Mouse (Mus musculus): ENCODE measurements at regions not wholly inside any gene's neighbourhood (a gene's known extent, or its start where the extent isn't known, plus 50 kb on each side); places are given as distances from the start of the nearest gene placed in this dataset.
"Not testable (repeated sequence)": the region's sequence is repeated elsewhere in the genome, so short reads cannot be mapped to it uniquely, and the experiment has no call there.

DNA sequence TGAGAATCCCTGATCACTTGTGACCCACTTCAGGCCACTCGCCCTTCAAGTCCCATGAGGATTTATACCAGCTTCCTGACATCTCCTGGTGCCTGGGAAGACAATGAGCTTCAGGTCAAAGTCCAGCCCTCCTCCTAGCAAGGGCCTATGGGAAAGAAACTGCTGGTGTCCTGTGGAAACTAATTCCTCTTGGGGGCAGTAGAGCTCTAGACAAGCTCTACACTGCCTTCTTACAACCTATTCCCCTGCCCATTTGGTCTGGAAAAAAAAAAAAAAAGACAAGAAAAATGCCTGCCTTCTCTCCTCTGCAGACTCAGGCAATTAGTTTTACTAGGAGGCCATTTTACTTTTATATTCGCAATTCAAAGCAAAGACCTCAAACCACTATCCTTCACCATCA lies 132.6 kb upstream of the Olfr1324 start:
- H3K4me3 ChIP-seq (ENCODE audit: low read depth, low read length) = no peak overlapping the region
- no peaks in the 10 kb centered on the region for H3K4me1 ChIP-seq (ENCODE audit: control insufficient read depth, insufficient read depth, low read length)
- H3K27ac ChIP-seq (ENCODE audit: insufficient read depth, low read length) = no peak overlapping the region
- TF ChIP-seq POLR2A (IDR thresholded peaks at IDR 0.05; ENCODE audit: insufficient read depth, low read length) (no peak), CTCF (IDR thresholded peaks at IDR 0.05; ENCODE audit: low read depth, low read length) (no peak), EP300 (IDR thresholded peaks at IDR 0.05; ENCODE audit: insufficient read depth, low read depth, low read length) (no peak)
- no peak overlapping the region for H3K9ac ChIP-seq (ENCODE audit: low read depth, poor library complexity, severe bottlenecking)
- no peaks in the 10 kb centered on the region for H3K27me3 ChIP-seq (ENCODE audit: control insufficient read depth, insufficient read depth, low read length, poor library complexity, severe bottlenecking)
- H3K9me3 ChIP-seq (replicated peaks; ENCODE audit: control insufficient read depth, insufficient read depth, low read length, poor library complexity, severe bottlenecking) = no peaks in the 10 kb centered on the region
- peaks cover 12% of the 10 kb centered on the region for H3K36me3 ChIP-seq (ENCODE audit: control insufficient read depth, insufficient read depth, low read length, poor library complexity, severe bottlenecking)

GRCm38 (mm10) chrX:50550297-50550696 lies 122.0 kb upstream of the Olfr1324 start:
- Histone ChIP-seq H3K9ac (ENCODE audit: low read depth, poor library complexity, severe bottlenecking) (peak overlapping the region; percentile 50; the same call in 1 of the 2 replicates), H3K27ac (ENCODE audit: insufficient read depth, low read length) (no peak overlapping the region; the same call in 1 of the 2 replicates), H3K36me3 (ENCODE audit: control insufficient read depth, insufficient read depth, low read length, poor library complexity, severe bottlenecking) (no peaks in the 10 kb centered on the region), H3K4me3 (ENCODE audit: low read depth, low read length) (peak overlapping the region; percentile 87), H3K27me3 (ENCODE audit: control insufficient read depth, insufficient read depth, low read length, poor library complexity, severe bottlenecking) (no peaks in the 10 kb centered on the region), H3K4me1 (ENCODE audit: control insufficient read depth, insufficient read depth, low read length) (no peaks in the 10 kb centered on the region), H3K9me3 (replicated peaks; ENCODE audit: control insufficient read depth, insufficient read depth, low read length, poor library complexity, severe bottlenecking) (no peaks in the 10 kb centered on the region)
- TF ChIP-seq EP300 (IDR thresholded peaks at IDR 0.05; ENCODE audit: insufficient read depth, low read depth, low read length) (no peak), POLR2A (IDR thresholded peaks at IDR 0.05; ENCODE audit: insufficient read depth, low read length) (no peak), CTCF (IDR thresholded peaks at IDR 0.05; ENCODE audit: low read depth, low read length) (no peak)

DNA sequence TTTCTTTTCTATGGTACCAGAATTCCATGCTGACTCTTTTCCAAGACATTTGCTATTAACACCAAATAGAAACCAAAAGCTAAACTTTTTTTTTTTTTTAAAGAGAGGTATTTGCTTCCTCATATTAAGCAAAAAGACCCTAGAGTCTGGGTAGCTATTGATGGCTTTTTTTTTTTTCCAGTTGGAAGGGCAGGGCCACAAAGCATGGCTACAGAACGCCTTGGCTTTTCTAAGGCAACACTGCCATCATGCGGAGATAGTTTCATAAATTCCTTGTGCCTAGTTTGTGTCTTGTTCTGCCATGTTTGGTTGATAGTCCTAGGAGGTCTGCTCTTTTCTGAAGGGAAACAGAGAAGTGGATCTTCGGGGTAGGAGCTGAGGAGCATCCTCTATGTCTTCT lies 121.4 kb upstream of the Olfr1324 start:
- peak overlapping the region; percentile 50; the same call in 1 of the 2 replicates for H3K9ac ChIP-seq (ENCODE audit: low read depth, poor library complexity, severe bottlenecking)
- TF ChIP-seq POLR2A (IDR thresholded peaks at IDR 0.05; ENCODE audit: insufficient read depth, low read length) (no peak), CTCF (IDR thresholded peaks at IDR 0.05; ENCODE audit: low read depth, low read length) (no peak), EP300 (IDR thresholded peaks at IDR 0.05; ENCODE audit: insufficient read depth, low read depth, low read length) (no peak)
- no peaks in the 10 kb centered on the region for H3K36me3 ChIP-seq (ENCODE audit: control insufficient read depth, insufficient read depth, low read length, poor library complexity, severe bottlenecking)
- no peak overlapping the region; the same call in 1 of the 2 replicates for H3K4me3 ChIP-seq (ENCODE audit: low read depth, low read length)
- no peaks in the 10 kb centered on the region for H3K27me3 ChIP-seq (ENCODE audit: control insufficient read depth, insufficient read depth, low read length, poor library complexity, severe bottlenecking)
- no peak overlapping the region; the same call in 1 of the 2 replicates for H3K27ac ChIP-seq (ENCODE audit: insufficient read depth, low read length)
- no peaks in the 10 kb centered on the region for H3K9me3 ChIP-seq (replicated peaks; ENCODE audit: control insufficient read depth, insufficient read depth, low read length, poor library complexity, severe bottlenecking)
- no peaks in the 10 kb centered on the region for H3K4me1 ChIP-seq (ENCODE audit: control insufficient read depth, insufficient read depth, low read length)

- H3K27ac ChIP-seq (ENCODE audit: insufficient read depth, low read length); H3K9ac ChIP-seq (ENCODE audit: low read depth, poor library complexity, severe bottlenecking); H3K4me1 ChIP-seq (ENCODE audit: control insufficient read depth, insufficient read depth, low read length); H3K4me3 ChIP-seq (ENCODE audit: low read depth, low read length); H3K36me3 ChIP-seq (ENCODE audit: control insufficient read depth, insufficient read depth, low read length, poor library complexity, severe bottlenecking); H3K9me3 ChIP-seq (replicated peaks; ENCODE audit: control insufficient read depth, insufficient read depth, low read length, poor library complexity, severe bottlenecking); H3K27me3 ChIP-seq (ENCODE audit: control insufficient read depth, insufficient read depth, low read length, poor library complexity, severe bottlenecking): not testable (repeated sequence)
Observed at GRCm38 (mm10) chrX:50537785-50538159, 109.5 kb upstream of the Olfr1324 start.

- no peaks in the 10 kb centered on the region for H3K4me1 ChIP-seq (ENCODE audit: control insufficient read depth, insufficient read depth, low read length)
- peak overlapping the region; percentile 64; the same call in 1 of the 2 replicates for H3K9ac ChIP-seq (ENCODE audit: low read depth, poor library complexity, severe bottlenecking)
- H3K4me3 ChIP-seq (ENCODE audit: low read depth, low read length) = peak overlapping the region; percentile 79
- no peaks in the 10 kb centered on the region for H3K27me3 ChIP-seq (ENCODE audit: control insufficient read depth, insufficient read depth, low read length, poor library complexity, severe bottlenecking)
- H3K9me3 ChIP-seq (replicated peaks; ENCODE audit: control insufficient read depth, insufficient read depth, low read length, poor library complexity, severe bottlenecking) = no peaks in the 10 kb centered on the region
- H3K36me3 ChIP-seq (ENCODE audit: control insufficient read depth, insufficient read depth, low read length, poor library complexity, severe bottlenecking) = no peaks in the 10 kb centered on the region
- H3K27ac ChIP-seq (ENCODE audit: insufficient read depth, low read length) = no peak overlapping the region
- no peak for TF ChIP-seq CTCF (IDR thresholded peaks at IDR 0.05; ENCODE audit: low read depth, low read length)
- no peak for TF ChIP-seq EP300 (IDR thresholded peaks at IDR 0.05; ENCODE audit: insufficient read depth, low read depth, low read length)
- TF ChIP-seq POLR2A (IDR thresholded peaks at IDR 0.05; ENCODE audit: insufficient read depth, low read length) = no peak
Observed at GRCm38 (mm10) chrX:50537122-50537784, 109.0 kb upstream of the Olfr1324 start.

DNA sequence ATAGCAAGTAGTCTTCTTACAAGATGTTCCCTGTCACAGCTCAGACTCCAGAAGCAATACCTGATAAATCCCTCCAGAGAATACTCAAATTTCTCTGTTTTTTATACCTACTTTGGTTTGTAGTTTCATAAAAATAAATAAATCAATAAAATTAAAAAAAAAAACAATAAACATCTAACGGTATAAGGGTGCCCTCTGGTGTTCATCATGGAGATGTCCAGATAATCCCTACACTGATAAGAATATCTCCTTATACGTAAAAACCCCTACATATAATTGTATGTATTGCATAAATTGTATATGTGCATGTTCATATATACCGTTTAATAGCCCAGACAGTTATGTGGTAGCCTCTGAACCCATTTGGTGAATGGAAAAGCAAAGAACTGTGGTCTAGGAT lies 75.7 kb upstream of the Olfr1324 start:
- no peak overlapping the region for H3K9ac ChIP-seq (ENCODE audit: low read depth, poor library complexity, severe bottlenecking)
- H3K9me3 ChIP-seq (replicated peaks; ENCODE audit: control insufficient read depth, insufficient read depth, low read length, poor library complexity, severe bottlenecking) = no peaks in the 10 kb centered on the region
- no peaks in the 10 kb centered on the region for H3K36me3 ChIP-seq (ENCODE audit: control insufficient read depth, insufficient read depth, low read length, poor library complexity, severe bottlenecking)
- no peak for TF ChIP-seq POLR2A (IDR thresholded peaks at IDR 0.05; ENCODE audit: insufficient read depth, low read length)
- TF ChIP-seq CTCF (IDR thresholded peaks at IDR 0.05; ENCODE audit: low read depth, low read length) = no peak
- H3K27me3 ChIP-seq (ENCODE audit: control insufficient read depth, insufficient read depth, low read length, poor library complexity, severe bottlenecking) = no peaks in the 10 kb centered on the region
- H3K27ac ChIP-seq (ENCODE audit: insufficient read depth, low read length) = no peak overlapping the region
- H3K4me1 ChIP-seq (ENCODE audit: control insufficient read depth, insufficient read depth, low read length) = no peaks in the 10 kb centered on the region
- no peak overlapping the region for H3K4me3 ChIP-seq (ENCODE audit: low read depth, low read length)
